ENCODE assay signal across 13 mouse cellular contexts in the genomic region with DNA sequence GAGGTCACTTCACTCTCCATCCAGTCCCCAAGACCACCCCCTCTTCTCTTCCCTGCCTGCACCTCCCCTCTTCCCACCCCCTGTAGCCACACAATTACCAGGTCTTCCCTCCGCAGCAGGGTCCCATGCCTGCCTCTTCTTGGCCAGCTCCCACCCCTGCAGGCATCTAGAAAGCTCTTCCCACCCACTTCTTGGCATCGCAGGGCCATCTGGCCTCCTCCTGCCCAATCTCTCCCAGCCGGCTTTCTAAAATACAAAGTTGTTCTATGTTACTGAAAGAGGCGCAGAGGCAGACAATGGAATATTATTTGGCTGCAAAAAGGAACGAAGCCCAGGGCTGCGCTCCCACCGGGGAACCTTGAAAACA.
DNase-seq lines count a peak whose midpoint lies in the region; ATAC-seq lines count a peak whose summit lies in the region.
"Had no signal": no experiment of that assay in that cellular context is flagged by ENCODE, and none has a peak within 500 bp of the region (broad histone marks: within the 10 kb centered on the region; RNA-seq: fewer than 3 reads in every experiment).

No protein-coding gene starts in this region.

- peak; percentile 68 for DNase-seq in cerebellum, adult 11 months
- peak; percentile 44 for DNase-seq in right cerebral cortex, adult 18-20 months
- DNase-seq in right cerebral cortex, postnatal 36 days (ENCODE audit: low spot score in 2 of 2), result no peak
- DNase-seq in thymus, postnatal 10 days (ENCODE audit: low spot score in 2 of 2), result no peak
- no peak for DNase-seq in retina, embryonic 14.5 days (ENCODE audit: low spot score)
- DNase-seq: gastrocnemius, postnatal 10 days; kidney, adult 18-20 months; liver, embryonic 13.5 days; lung, postnatal 14 days; thymus, postnatal 36 days had no signal

- no peak overlapping the region for H3K4me2 ChIP-seq in hindbrain, embryonic 13.5 days
- no peak overlapping the region for H3K4me2 ChIP-seq in midbrain, embryonic 16.5 days (ENCODE audit: low read length)
- H3K4me2 ChIP-seq: liver, embryonic 13.5 days had no signal

- no peaks in the 10 kb centered on the region for H3K27me3 ChIP-seq in hindbrain, embryonic 13.5 days
- H3K27me3 ChIP-seq in midbrain, embryonic 16.5 days (ENCODE audit: control insufficient read depth, insufficient read depth, low read depth, low read length), result no peaks in the 10 kb centered on the region
- H3K27me3 ChIP-seq: liver, embryonic 13.5 days had no signal

- no peaks in the 10 kb centered on the region for H3K9me3 ChIP-seq in hindbrain, embryonic 13.5 days
- H3K9me3 ChIP-seq in midbrain, embryonic 16.5 days (replicated peaks; ENCODE audit: control insufficient read depth, low read length, poor library complexity, severe bottlenecking), result no peaks in the 10 kb centered on the region
- H3K9me3 ChIP-seq: liver, embryonic 13.5 days had no signal

- H3K4me1 ChIP-seq in hindbrain, embryonic 13.5 days (replicated peaks), result peaks cover 55% of the 10 kb centered on the region
- peaks cover 10% of the 10 kb centered on the region; the same call in 1 of the 2 replicates for H3K4me1 ChIP-seq in midbrain, embryonic 16.5 days (ENCODE audit: control insufficient read depth, insufficient read depth, low read length)
- H3K4me1 ChIP-seq: liver, embryonic 13.5 days had no signal

- H3K36me3 ChIP-seq in hindbrain, embryonic 13.5 days, result peaks cover 18% of the 10 kb centered on the region
- peaks cover 9% of the 10 kb centered on the region; the same call in 1 of the 2 replicates for H3K36me3 ChIP-seq in midbrain, embryonic 16.5 days (ENCODE audit: control insufficient read depth, insufficient read depth, low read length)
- H3K36me3 ChIP-seq: liver, embryonic 13.5 days had no signal

- no peak overlapping the region for H3K4me3 ChIP-seq in hindbrain, embryonic 13.5 days
- H3K4me3 ChIP-seq in midbrain, embryonic 16.5 days (ENCODE audit: low read depth, low read length), result no peak overlapping the region
- H3K4me3 ChIP-seq: liver, embryonic 13.5 days had no signal

- WGBS in hindbrain, embryonic 13.5 days, result 54% methylated on average over 7 of the region's 7 CpGs
- 47% methylated on average over 7 of the region's 7 CpGs for WGBS in midbrain, embryonic 16.5 days

- H3K27ac ChIP-seq in hindbrain, embryonic 13.5 days, result peak overlapping the region; percentile 74
- peak overlapping the region; percentile 47; the same call in 1 of the 2 replicates for H3K27ac ChIP-seq in midbrain, embryonic 16.5 days (ENCODE audit: low read length)
- H3K27ac ChIP-seq: liver, embryonic 13.5 days had no signal

- ATAC-seq in cerebellum, adult (ENCODE audit: insufficient number of reproducible peaks, low FRiP score, low TSS enrichment), result no peak; the same call in 1 of the 2 replicates
- ATAC-seq in hindbrain, embryonic 13.5 days (ENCODE audit: low FRiP score), result 0 out of 2 replicates have a peak, but pooled peaks have one; percentile 29
- no peak for ATAC-seq in midbrain, embryonic 16.5 days

- no peak overlapping the region for H3K9ac ChIP-seq in hindbrain, embryonic 13.5 days
- H3K9ac ChIP-seq in midbrain, embryonic 16.5 days (ENCODE audit: low read depth, low read length), result no peak overlapping the region
- H3K9ac ChIP-seq: liver, embryonic 13.5 days had no signal

Comparison
In these comparisons a context has a peak if more than half of its experiments do, and no peak if none do; other contexts are left out.
1. DNase-seq: peak in cerebellum, adult 11 months (single experiment) and right cerebral cortex, adult 18-20 months (single experiment); none in right cerebral cortex, postnatal 36 days (0 of 2), thymus, postnatal 10 days (0 of 2) and retina, embryonic 14.5 days (single experiment).